8 mouse cellular contexts compared by ENCODE assay signal in genomic region chr7:27473835-27474489, GRCm38 (mm10). TPM values are rescaled to one million over a fixed set of nuclear protein-coding genes. Genes with fewer than 3 reads are reported as not detected.
DNase-seq lines count a peak whose midpoint lies in the region; ATAC-seq lines count a peak whose summit lies in the region.

No protein-coding gene starts in this region.

- peak overlapping the region; percentile 67 for H3K4me2 ChIP-seq in kidney, embryonic 16.5 days (replicated peaks; ENCODE audit: low read depth, low read length)
- peak overlapping the region; percentile 69 for H3K4me2 ChIP-seq in hindbrain, embryonic 13.5 days
- H3K4me2 ChIP-seq in midbrain, embryonic 14.5 days (ENCODE audit: low read length): peak overlapping the region; percentile 89

- DNase-seq in kidney, adult 9 months: no peak
- peak; percentile 60 for DNase-seq in adipocyte (ENCODE audit: low spot score)
- no peak for DNase-seq in midbrain, embryonic 14.5 days
- no peak for DNase-seq in cerebellum, postnatal 25 days
- DNase-seq in adrenal gland, postnatal 14 days: no peak
- no peak for DNase-seq in adrenal gland, postnatal 10 days

- under 1% methylated on average over 34 of the region's 34 CpGs for WGBS in kidney, embryonic 16.5 days
- under 1% methylated on average over 34 of the region's 34 CpGs for WGBS in hindbrain, embryonic 13.5 days
- WGBS in midbrain, embryonic 14.5 days: under 1% methylated on average over 34 of the region's 34 CpGs

- peak overlapping the region; percentile 95 for H3K4me3 ChIP-seq in kidney, embryonic 16.5 days (ENCODE audit: low read length)
- H3K4me3 ChIP-seq in hindbrain, embryonic 13.5 days: peak overlapping the region; percentile 56
- peak overlapping the region; percentile 57 for H3K4me3 ChIP-seq in midbrain, embryonic 14.5 days (replicated peaks; ENCODE audit: low read depth, low read length)

- no peak; the same call in 1 of the 2 replicates for ATAC-seq in kidney, embryonic 16.5 days (ENCODE audit: low FRiP score, low TSS enrichment)
- 0 out of 2 replicates have a peak, but pooled peaks have one; percentile 1 for ATAC-seq in hindbrain, embryonic 13.5 days (ENCODE audit: low FRiP score)
- ATAC-seq in midbrain, embryonic 14.5 days (ENCODE audit: low FRiP score, low TSS enrichment): no peak

- H3K9ac ChIP-seq in kidney, embryonic 16.5 days (replicated peaks; ENCODE audit: low read length): peak overlapping the region; percentile 73
- peak overlapping the region; percentile 67 for H3K9ac ChIP-seq in hindbrain, embryonic 13.5 days
- peak overlapping the region; percentile 45 for H3K9ac ChIP-seq in midbrain, embryonic 14.5 days (replicated peaks; ENCODE audit: low read length)

- H3K9me3 ChIP-seq in kidney, embryonic 16.5 days (ENCODE audit: low read length): no peaks in the 10 kb centered on the region
- H3K9me3 ChIP-seq in hindbrain, embryonic 13.5 days: no peaks in the 10 kb centered on the region
- H3K9me3 ChIP-seq in midbrain, embryonic 14.5 days (ENCODE audit: control insufficient read depth, low read length): no peaks in the 10 kb centered on the region

- peak overlapping the region; percentile 97 for H3K27ac ChIP-seq in kidney, embryonic 16.5 days (ENCODE audit: low read length)
- peak overlapping the region; percentile 86 for H3K27ac ChIP-seq in hindbrain, embryonic 13.5 days
- peak overlapping the region; percentile 70 for H3K27ac ChIP-seq in midbrain, embryonic 14.5 days (replicated peaks; ENCODE audit: low read depth, low read length)

- H3K27me3 ChIP-seq in kidney, embryonic 16.5 days (ENCODE audit: insufficient read depth, low read length): no peaks in the 10 kb centered on the region
- no peaks in the 10 kb centered on the region for H3K27me3 ChIP-seq in hindbrain, embryonic 13.5 days
- no peaks in the 10 kb centered on the region for H3K27me3 ChIP-seq in midbrain, embryonic 14.5 days (ENCODE audit: control insufficient read depth, insufficient read depth, low read length)

- H3K4me1 ChIP-seq in kidney, embryonic 16.5 days (ENCODE audit: insufficient read depth, low read length): peaks cover 22% of the 10 kb centered on the region
- H3K4me1 ChIP-seq in hindbrain, embryonic 13.5 days (replicated peaks): peaks cover 11% of the 10 kb centered on the region
- peaks cover 3% of the 10 kb centered on the region; the same call in 1 of the 2 replicates for H3K4me1 ChIP-seq in midbrain, embryonic 14.5 days (ENCODE audit: control insufficient read depth, insufficient read depth, low read length)

- peaks cover 14% of the 10 kb centered on the region for H3K36me3 ChIP-seq in kidney, embryonic 16.5 days (ENCODE audit: insufficient read depth, low read length)
- peaks cover 11% of the 10 kb centered on the region; the same call in 1 of the 2 replicates for H3K36me3 ChIP-seq in hindbrain, embryonic 13.5 days
- peaks cover 7% of the 10 kb centered on the region; the same call in 1 of the 2 replicates for H3K36me3 ChIP-seq in midbrain, embryonic 14.5 days (ENCODE audit: control insufficient read depth, insufficient read depth, low read length)

RNA-seq across cellular contexts. Expression of gene Sertad3, which starts 0.4 kb away (rescaled TPM):
- polyA plus RNA-seq in kidney, embryonic 16.5 days (2015; fragmentation: Nextera tagmentation; extraction: Ambion mirVana): 27.5 and 32.5 TPM in 2 replicates
- 13.0 and 13.4 TPM in 2 replicates for polyA plus RNA-seq in hindbrain, embryonic 13.5 days (2015; fragmentation: Nextera tagmentation; extraction: Ambion mirVana)
- 6.6 and 9.8 TPM in 2 replicates for polyA plus RNA-seq in midbrain, embryonic 14.5 days (2014; fragmentation: Nextera tagmentation; extraction: Ambion mirVana)
- 12.9 and 15.7 TPM in 2 replicates for total RNA-seq in adrenal gland, postnatal 14 days (2021)
- total RNA-seq in adrenal gland, postnatal 10 days (2021): 10 to 100 TPM; 13.5 to 15.6 TPM

RNA-seq across cellular contexts. Expression of gene Sertad1, which starts 12.7 kb away (rescaled TPM):
- polyA plus RNA-seq in kidney, embryonic 16.5 days (2015; fragmentation: Nextera tagmentation; extraction: Ambion mirVana): 42.3 and 45.8 TPM in 2 replicates
- 10.7 and 11.8 TPM in 2 replicates for polyA plus RNA-seq in hindbrain, embryonic 13.5 days (2015; fragmentation: Nextera tagmentation; extraction: Ambion mirVana)
- polyA plus RNA-seq in midbrain, embryonic 14.5 days (2014; fragmentation: Nextera tagmentation; extraction: Ambion mirVana): 6.0 and 7.5 TPM in 2 replicates
- 24.5 and 26.3 TPM in 2 replicates for total RNA-seq in adrenal gland, postnatal 14 days (2021)
- total RNA-seq in adrenal gland, postnatal 10 days (2021): 10 to 100 TPM; 19.0 to 27.9 TPM

RNA-seq across cellular contexts. Expression of gene Prx, which starts 25.2 kb away (rescaled TPM):
- 4.9 and 5.1 TPM in 2 replicates for polyA plus RNA-seq in kidney, embryonic 16.5 days (2015; fragmentation: Nextera tagmentation; extraction: Ambion mirVana)
- polyA plus RNA-seq in hindbrain, embryonic 13.5 days (2015; fragmentation: Nextera tagmentation; extraction: Ambion mirVana): 1.4 and 1.5 TPM in 2 replicates
- 0.77 and 0.97 TPM in 2 replicates for polyA plus RNA-seq in midbrain, embryonic 14.5 days (2014; fragmentation: Nextera tagmentation; extraction: Ambion mirVana)
- total RNA-seq in adrenal gland, postnatal 14 days (2021): 2.7 and 3.5 TPM in 2 replicates
- 1 to 10 TPM; 3.3 to 5.1 TPM for total RNA-seq in adrenal gland, postnatal 10 days (2021)

RNA-seq across cellular contexts. Expression of gene Blvrb, which starts 26.2 kb away (rescaled TPM):
- 50.8 and 54.6 TPM in 2 replicates for polyA plus RNA-seq in kidney, embryonic 16.5 days (2015; fragmentation: Nextera tagmentation; extraction: Ambion mirVana)
- polyA plus RNA-seq in hindbrain, embryonic 13.5 days (2015; fragmentation: Nextera tagmentation; extraction: Ambion mirVana): 18.7 and 19.3 TPM in 2 replicates
- polyA plus RNA-seq in midbrain, embryonic 14.5 days (2014; fragmentation: Nextera tagmentation; extraction: Ambion mirVana): 8.9 and 17.3 TPM in 2 replicates
- total RNA-seq in adrenal gland, postnatal 14 days (2021): 72.6 and 76.9 TPM in 2 replicates
- 10 to 100 TPM; 83.4 TPM for total RNA-seq in adrenal gland, postnatal 10 days (2021)

RNA-seq across cellular contexts. Expression of gene Sptbn4, which starts 26.5 kb away (rescaled TPM):
- 0.31 and 0.40 TPM in 2 replicates for polyA plus RNA-seq in kidney, embryonic 16.5 days (2015; fragmentation: Nextera tagmentation; extraction: Ambion mirVana)
- polyA plus RNA-seq in hindbrain, embryonic 13.5 days (2015; fragmentation: Nextera tagmentation; extraction: Ambion mirVana): 2.2 and 2.6 TPM in 2 replicates
- polyA plus RNA-seq in midbrain, embryonic 14.5 days (2014; fragmentation: Nextera tagmentation; extraction: Ambion mirVana): 4.1 and 4.7 TPM in 2 replicates
- total RNA-seq in adrenal gland, postnatal 14 days (2021): 0.74 and 1.5 TPM in 2 replicates
- under 1 TPM; 0.70 to 0.81 TPM for total RNA-seq in adrenal gland, postnatal 10 days (2021)
